ENCODE assay signal across 20 mouse cellular contexts in genomic region chr11:9122315-9122714, GRCm38 (mm10). TPM values are rescaled to one million over a fixed set of nuclear protein-coding genes. Genes with fewer than 3 reads are reported as not detected.
"Had no signal": no experiment of that assay in that cellular context is flagged by ENCODE, and none has a peak within 500 bp of the region (broad histone marks: within the 10 kb centered on the region; RNA-seq: fewer than 3 reads in every experiment).

No protein-coding gene starts in this region.

- DNase-seq: lung, adult 2 months; lung, postnatal 14 days; lung, postnatal 4 days; midbrain, embryonic 14.5 days; retina, postnatal 1 day; right cerebral cortex, adult 18-20 months; right cerebral cortex, postnatal 25 days; right cerebral cortex, postnatal 4 days; spleen, adult 18-20 months; thymus, adult 2 months; thymus, postnatal 25 days; thymus, postnatal 4 days had no signal

- H3K36me3 ChIP-seq: lung, embryonic 15.5 days; midbrain, embryonic 10.5 days; midbrain, embryonic 12.5 days; neural tube, embryonic 13.5 days; neural tube, embryonic 15.5 days had no signal

- H3K27ac ChIP-seq: liver, embryonic 14.5 days; lung, embryonic 15.5 days; midbrain, embryonic 10.5 days; midbrain, embryonic 12.5 days; neural tube, embryonic 13.5 days; neural tube, embryonic 15.5 days had no signal

- H3K9me3 ChIP-seq: lung, embryonic 15.5 days; midbrain, embryonic 10.5 days; midbrain, embryonic 12.5 days; neural tube, embryonic 13.5 days; neural tube, embryonic 15.5 days had no signal

- H3K4me3 ChIP-seq: lung, embryonic 15.5 days; midbrain, embryonic 10.5 days; midbrain, embryonic 12.5 days; myocyte; neural tube, embryonic 13.5 days; neural tube, embryonic 15.5 days had no signal

- H3K9ac ChIP-seq: liver, embryonic 14.5 days; lung, embryonic 15.5 days; midbrain, embryonic 12.5 days; neural tube, embryonic 13.5 days; neural tube, embryonic 15.5 days had no signal

RNA-seq across cellular contexts. Expression of gene Upp1, which starts 4.4 kb away (rescaled TPM):
- total RNA-seq: megakaryocyte-erythroid progenitor cell, adult 5-6 weeks had no signal
